Mouse (Mus musculus) embryonic fibroblast, embryonic 13.5 days (primary cell): ENCODE results near the gene Anxa6.

Source experiments
- CTCF ChIP-seq: IDR thresholded peaks from 2 replicates; pipeline ENCODE4 v1.5.1; 2011; ENCODE audit warnings: mild to moderate bottlenecking, control low read depth, low read length, moderate library complexity, borderline replicate concordance; ENCODE audit not compliant: insufficient read depth
- POLR2A ChIP-seq: IDR thresholded peaks from 2 replicates; pipeline ENCODE4 v1.6.1; 2011; ENCODE audit warnings: low read depth, mild to moderate bottlenecking, control low read depth, low read length, moderate library complexity

DNA sequence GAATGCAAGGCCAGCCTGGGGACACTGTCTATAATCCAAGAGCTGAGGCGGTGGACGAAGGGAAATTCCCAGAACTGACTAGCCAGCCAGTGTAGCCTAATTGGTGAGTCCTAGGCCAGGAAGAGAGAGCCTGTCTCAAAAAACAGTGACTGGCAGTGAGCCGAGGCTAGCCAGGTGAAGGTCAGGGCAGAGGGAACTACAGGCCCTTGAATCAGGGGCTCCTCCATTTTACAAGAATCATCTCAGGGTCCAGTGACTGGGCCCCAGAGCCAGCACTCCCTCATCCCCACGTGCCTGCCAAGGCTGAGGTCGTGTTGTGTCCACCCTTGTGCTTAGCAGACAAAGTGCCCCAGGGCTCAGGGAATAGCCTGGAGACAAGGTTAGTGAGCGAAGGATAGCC lies 82.6 kb downstream of the Anxa6 start:
- no peak for TF ChIP-seq CTCF
- no peak for TF ChIP-seq POLR2A
